Mouse (Mus musculus): ENCODE results near the gene Slc12a5.

GRCm38 (mm10) chr2:164991808-164992207 lies 31.2 kb downstream of the Slc12a5 start:
- TF ChIP-seq TAL1 (IDR thresholded peaks at IDR 0.05; ENCODE audit: low read length) = no peak
- no peak for TF ChIP-seq GATA1 (IDR thresholded peaks at IDR 0.05; ENCODE audit: low read length)

Data from erythroblast, embryonic 14.5 days (primary cell).